Mouse (Mus musculus) liver, embryonic 14.5 days (tissue): ENCODE data around the gene Ybx2. TPM values are rescaled to one million over a fixed set of nuclear protein-coding genes. Genes with fewer than 3 reads are reported as not detected.

ENCODE experiments used
- ATAC-seq: fragments of 200-750 bp; cut with Nextera tagmentation; 2 replicates; pipeline ENCODE4 v1.8.0; 2017; ENCODE audit warnings: moderate number of reproducible peaks, mild to moderate bottlenecking, moderate library complexity; ENCODE audit not compliant: insufficient read depth
- DNase-seq, 3 experiments: peaks; one replicate each; pipeline ENCODE4 v3.0.0-alpha.2; 2012 to 2013; ENCODE audit warnings: low read depth in 3 of 3, low spot score in 3 of 3
- H3K27ac ChIP-seq: fragments of 300-500 bp; sonication (generic); 2 replicates; pipeline ENCODE4 v1.5.1; 2014; ENCODE audit warnings: moderate library complexity, mild to moderate bottlenecking, control low read depth, inconsistent platforms
- H3K27me3 ChIP-seq: fragments of 300-500 bp; sonication (generic); 2 replicates; pipeline ENCODE4 v1.6.1; 2014; ENCODE audit warnings: mild to moderate bottlenecking, low read length, moderate library complexity; ENCODE audit not compliant: control insufficient read depth, insufficient read depth
- H3K36me3 ChIP-seq: fragments of 300-500 bp; sonication (generic); replicated peaks from 2 replicates; pipeline ENCODE4 v1.6.1; 2014; ENCODE audit warnings: low read depth; ENCODE audit not compliant: control insufficient read depth, insufficient read depth
- H3K4me1 ChIP-seq, 2 experiments: fragments of 200-500 bp in 1 of 2; fragments of 300-500 bp in 1 of 2; sonication (generic) in 1 of 2; replicated peaks; 2 replicates each; pipeline ENCODE4 v1.6.1; 2012 to 2014; ENCODE audit warnings: antibody characterized with exemption in 1 of 2, inconsistent platforms in 1 of 2, low read length in 1 of 2; ENCODE audit not compliant: control insufficient read depth in 2 of 2, insufficient read depth in 2 of 2
- H3K4me2 ChIP-seq: fragments of 300-500 bp; sonication (generic); 2 replicates; pipeline ENCODE4 v1.6.1; 2014; ENCODE audit warnings: low read depth, mild to moderate bottlenecking, control low read depth, moderate library complexity
- H3K4me3 ChIP-seq, 2 experiments: fragments of 200-500 bp in 1 of 2; fragments of 300-500 bp in 1 of 2; sonication (generic) in 1 of 2; 2 replicates each; pipeline ENCODE4 v1.5.1; 2012 to 2014; ENCODE audit warnings: low read depth in 2 of 2, low read length in 2 of 2, mild to moderate bottlenecking in 2 of 2, control low read depth in 1 of 2, inconsistent platforms in 1 of 2, moderate library complexity in 1 of 2; ENCODE audit not compliant: insufficient read depth in 1 of 2
- H3K9ac ChIP-seq: fragments of 300-500 bp; sonication (generic); replicated peaks from 2 replicates; pipeline ENCODE4 v1.6.1; 2014; ENCODE audit warnings: mild to moderate bottlenecking, control low read depth, moderate library complexity
- H3K9me3 ChIP-seq: fragments of 300-500 bp; sonication (generic); 2 replicates; pipeline ENCODE4 v1.6.1; 2016; ENCODE audit warnings: low read length, mixed read lengths; ENCODE audit not compliant: control insufficient read depth
- CTCF ChIP-seq: IDR thresholded peaks from 2 replicates; pipeline ENCODE4 v1.5.1; 2016; ENCODE audit warnings: antibody characterized with exemption, low read depth, control low read depth
- EP300 ChIP-seq: IDR thresholded peaks from 2 replicates; pipeline ENCODE4 v1.6.1; 2016; ENCODE audit warnings: antibody characterized with exemption, low read depth
- WGBS: fragments of 180-500 bp; shearing (Covaris S2); extraction: QIAGEN DNeasy Blood & Tissue Kit; methylation state at CpG from one replicate; pipeline ENCODE4 v1.1.7; 2014; ENCODE audit not compliant: insufficient replicate concordance; 5-methylcytosine and 5-hydroxymethylcytosine counted together
- polyA plus RNA-seq, 2 experiments: library from polyadenylated mRNA; depleted of rRNA in 1 of 2; stranded (reverse) in 1 of 2; unstranded in 1 of 2; fragments of >200 nt; fragmentation: Nextera tagmentation in 1 of 2; extraction: Ambion mirVana in 1 of 2; gene quantifications; 2 replicates each; pipeline versions ENCODE4 v1.2.1 to v1.2.3; 2012 to 2014

Gene Ybx2
- polyA plus RNA-seq, 2 experiments, result 0.23 to 0.58 TPM

DNA sequence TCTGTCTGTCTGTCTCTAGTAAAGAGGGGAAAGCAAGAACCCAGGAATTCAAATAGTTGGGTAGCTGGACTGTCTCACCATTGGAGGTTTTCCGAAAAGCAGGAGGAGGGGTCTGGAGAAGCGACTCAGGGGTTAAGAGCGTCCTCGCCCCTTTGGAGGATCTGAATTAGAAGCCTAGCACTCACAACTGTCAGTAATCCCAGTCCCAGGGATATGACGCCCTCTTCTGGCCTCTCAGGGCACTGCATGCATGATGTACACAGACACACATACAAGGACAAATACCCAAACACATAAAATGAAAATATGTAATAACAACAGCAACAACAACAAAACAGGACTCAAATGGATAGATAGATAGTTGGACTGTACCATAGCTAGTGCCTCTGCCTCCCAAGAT is 25.0 kb downstream of the Ybx2 start:
- Histone ChIP-seq H3K4me2 (no peak overlapping the region), H3K9me3 (no peaks in the 10 kb centered on the region), H3K4me1 (no peaks in the 10 kb centered on the region), H3K36me3 (no peaks in the 10 kb centered on the region), H3K27ac (no peak overlapping the region), H3K27me3 (peaks cover 45% of the 10 kb centered on the region), H3K4me3 (no peak overlapping the region), H3K9ac (no peak overlapping the region)
- ATAC-seq (no peak), DNase-seq (no peak)
- 44% methylated on average over 5 of the region's 5 CpGs for WGBS
- peak; percentile 70 for TF ChIP-seq CTCF
- TF ChIP-seq EP300, result no peak

DNA sequence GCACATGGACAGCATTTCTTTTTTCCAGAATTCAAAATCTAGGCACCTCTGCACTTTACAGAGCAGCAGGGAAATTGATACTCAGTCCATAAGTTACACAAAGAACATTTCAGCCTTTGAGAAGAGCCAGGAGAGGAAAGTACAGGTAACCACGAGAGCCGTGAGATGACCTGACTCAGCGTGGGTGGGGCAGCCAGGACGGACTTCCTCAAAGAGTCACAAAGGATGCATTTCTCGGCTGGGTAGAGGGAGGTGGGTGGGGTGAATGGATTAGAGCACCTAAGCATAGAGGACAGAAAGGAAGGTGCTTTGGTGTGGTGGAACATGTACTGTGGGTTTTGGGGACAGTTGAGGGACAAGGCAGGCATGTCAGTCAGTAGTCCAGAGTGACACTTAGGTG is 26.2 kb downstream of the Ybx2 start:
- DNase-seq (no peak), ATAC-seq (no peak)
- TF ChIP-seq CTCF, result no peak
- no peak for TF ChIP-seq EP300
- Histone ChIP-seq H3K9ac (no peak overlapping the region), H3K4me1 (peaks cover 6% of the 10 kb centered on the region in 2 experiments; a peak in 2 of 4 replicates), H3K27ac (no peak overlapping the region), H3K9me3 (no peaks in the 10 kb centered on the region), H3K4me3 (no peak overlapping the region), H3K27me3 (peaks cover 57% of the 10 kb centered on the region), H3K36me3 (no peaks in the 10 kb centered on the region), H3K4me2 (no peak overlapping the region)
- WGBS, result 9% methylated on average over 5 of the region's 5 CpGs

DNA sequence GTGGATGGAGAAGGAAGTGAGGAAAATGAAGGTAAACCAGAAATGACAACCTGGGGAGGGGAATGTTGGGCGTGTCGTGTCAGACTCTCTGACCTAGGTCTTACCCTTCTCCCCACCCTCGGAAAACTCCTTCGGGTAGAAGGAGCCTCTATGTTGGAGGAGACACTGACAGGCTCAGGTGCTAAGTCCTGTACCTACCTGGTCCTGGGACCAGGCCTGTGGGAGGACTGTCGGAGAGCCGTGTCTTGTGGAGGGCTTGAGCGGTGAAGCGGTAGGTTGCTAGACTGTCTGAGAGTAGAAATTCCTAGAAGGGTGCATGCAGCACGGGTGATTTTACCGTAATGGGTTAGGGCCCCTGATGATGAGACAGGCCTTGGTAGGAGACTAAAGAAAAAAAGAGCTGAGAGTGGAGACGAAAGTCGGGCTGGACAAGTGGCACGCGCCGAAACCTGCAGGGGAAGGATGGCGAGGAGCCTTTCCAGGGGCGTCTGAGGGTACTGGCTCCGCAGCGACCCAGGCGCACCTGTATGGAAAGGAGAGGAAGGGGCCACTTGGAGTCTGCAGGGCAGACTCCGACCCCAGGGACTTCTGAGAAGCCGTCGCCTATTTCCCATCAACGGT is 29.2 kb downstream of the Ybx2 start, which contains the start of gene Cldn7:
Gene Cldn7 (plus strand): TSS at position 130 of the 621 bp plus-strand sequence.
- TF ChIP-seq EP300, result no peak
- TF ChIP-seq CTCF, result no peak
- Histone ChIP-seq H3K4me3 (peak within 1 kb of the TSS in 1 of 2 experiments; percentile 35; a peak in 1 of 4 replicates), H3K9me3 (no peaks in the 10 kb centered on the region), H3K27ac (no peak within 1 kb of the TSS), H3K27me3 (peaks cover 59% of the 10 kb centered on the region), H3K9ac (no peak within 1 kb of the TSS), H3K36me3 (no peaks in the 10 kb centered on the region; the same call in 1 of the 2 replicates), H3K4me2 (peak within 1 kb of the TSS; percentile 35), H3K4me1 (peaks cover 6 to 8% of the 10 kb centered on the region in 2 experiments; a peak in 2 of 4 replicates)
- 13% methylated on average over 24 of the region's 24 CpGs for WGBS
- DNase-seq (no peak), ATAC-seq (no peak)

GRCm38 (mm10) chr11:69965271-69966005 is 29.8 kb downstream of the Ybx2 start:
- Histone ChIP-seq H3K27ac (no peak overlapping the region), H3K27me3 (peaks cover 59% of the 10 kb centered on the region), H3K9ac (no peak overlapping the region), H3K4me1 (peaks cover 6 to 8% of the 10 kb centered on the region in 2 experiments; a peak in 2 of 4 replicates), H3K36me3 (no peaks in the 10 kb centered on the region; the same call in 1 of the 2 replicates), H3K4me2 (peak overlapping the region; percentile 56), H3K9me3 (no peaks in the 10 kb centered on the region), H3K4me3 (peak overlapping the region in 1 of 2 experiments; percentile 35; a peak in 1 of 4 replicates)
- TF ChIP-seq EP300, result no peak
- TF ChIP-seq CTCF, result no peak
- DNase-seq, result no peak
- 4% methylated on average over 49 of the region's 49 CpGs for WGBS
- ATAC-seq, result no peak
